Comparison of ENCODE assay signal across 28 mouse cellular contexts in genomic region chr9:40626566-40626965, GRCm38 (mm10). TPM values are rescaled to one million over a fixed set of nuclear protein-coding genes. Genes with fewer than 3 reads are reported as not detected.
A peak's percentile ranks its signal among the peaks of the same experiment; 100 is the strongest.
DNase-seq lines count a peak whose midpoint lies in the region; ATAC-seq and TF ChIP-seq lines count a peak whose summit lies in the region.
"Had no signal": no experiment of that assay in that cellular context is flagged by ENCODE, and none has a peak within 500 bp of the region (broad histone marks: within the 10 kb centered on the region; RNA-seq: fewer than 3 reads in every experiment).

No protein-coding gene starts in this region.

- DNase-seq in layer of hippocampus, adult 2 months (ENCODE audit: low spot score in 2 of 2), result no peak
- DNase-seq in heart, postnatal 14 days, result no peak
- no peak for DNase-seq in heart, embryonic 10.5 days (ENCODE audit: low spot score)
- DNase-seq in heart, adult 2 months, result no peak
- DNase-seq: adrenal gland, adult 8-10 months; cerebellum, adult 9-11 months; gastrocnemius, postnatal 14 days; heart, adult 18-20 months; kidney, adult 2 months; kidney, postnatal 10 days; left cerebral cortex, postnatal 4 days; liver; right cerebral cortex, postnatal 25 days; thymus, adult 2 months had no signal

- no peak for TF ChIP-seq EP300 in heart, adult 2 months (IDR thresholded peaks at IDR 0.05; ENCODE audit: insufficient read depth, low read depth, low read length)

- no peak for TF ChIP-seq POLR2A in heart, adult 2 months (IDR thresholded peaks at IDR 0.05; ENCODE audit: insufficient read depth, low read depth, low read length)

- no peak for TF ChIP-seq CTCF in layer of hippocampus, adult 2 months (conservative IDR thresholded peaks at IDR 0.05)
- no peak for TF ChIP-seq CTCF in heart, adult 2 months (IDR thresholded peaks at IDR 0.05)

- no peaks in the 10 kb centered on the region for H3K79me2 ChIP-seq in heart, adult 2 months (replicated peaks; ENCODE audit: control insufficient read depth, insufficient read depth, low read length)

- H3K4me3 ChIP-seq in forebrain, embryonic 13.5 days, result no peak overlapping the region
- no peak overlapping the region for H3K4me3 ChIP-seq in forebrain, embryonic 16.5 days (replicated peaks; ENCODE audit: low read length)
- H3K4me3 ChIP-seq in hindbrain, embryonic 16.5 days (ENCODE audit: low read length), result no peak overlapping the region
- no peak overlapping the region for H3K4me3 ChIP-seq in midbrain, embryonic 16.5 days (ENCODE audit: low read depth, low read length)
- H3K4me3 ChIP-seq in layer of hippocampus, adult 2 months, result no peak overlapping the region
- H3K4me3 ChIP-seq in heart, embryonic 10.5 days, result no peak overlapping the region
- no peak overlapping the region for H3K4me3 ChIP-seq in heart, adult 2 months
- H3K4me3 ChIP-seq: megakaryocyte, embryonic 14.5 days had no signal

- no peak overlapping the region for H3K4me2 ChIP-seq in forebrain, embryonic 13.5 days
- no peak overlapping the region for H3K4me2 ChIP-seq in forebrain, embryonic 16.5 days (ENCODE audit: low read length)
- H3K4me2 ChIP-seq in hindbrain, embryonic 16.5 days (ENCODE audit: low read length), result no peak overlapping the region
- peak overlapping the region; percentile 7 for H3K4me2 ChIP-seq in midbrain, embryonic 16.5 days (ENCODE audit: low read length)

- no peaks in the 10 kb centered on the region; the same call in 1 of the 2 replicates for H3K27me3 ChIP-seq in forebrain, embryonic 13.5 days
- H3K27me3 ChIP-seq in forebrain, embryonic 16.5 days (replicated peaks; ENCODE audit: control insufficient read depth, insufficient read depth, low read length), result no peaks in the 10 kb centered on the region
- H3K27me3 ChIP-seq in hindbrain, embryonic 16.5 days (replicated peaks; ENCODE audit: control insufficient read depth, insufficient read depth, low read length), result no peaks in the 10 kb centered on the region
- H3K27me3 ChIP-seq in midbrain, embryonic 16.5 days (ENCODE audit: control insufficient read depth, insufficient read depth, low read depth, low read length), result no peaks in the 10 kb centered on the region
- peaks cover 21% of the 10 kb centered on the region; the same call in 1 of the 2 replicates for H3K27me3 ChIP-seq in heart, embryonic 10.5 days (ENCODE audit: insufficient read depth, poor library complexity, severe bottlenecking)
- H3K27me3 ChIP-seq in heart, adult 2 months (ENCODE audit: control insufficient read depth, insufficient read depth, low read length), result no peaks in the 10 kb centered on the region

- H3K36me3 ChIP-seq in forebrain, embryonic 13.5 days (ENCODE audit: poor library complexity, severe bottlenecking), result no peaks in the 10 kb centered on the region
- H3K36me3 ChIP-seq in forebrain, embryonic 16.5 days (ENCODE audit: control insufficient read depth, insufficient read depth), result no peaks in the 10 kb centered on the region
- H3K36me3 ChIP-seq in hindbrain, embryonic 16.5 days (ENCODE audit: control insufficient read depth, insufficient read depth, low read length), result no peaks in the 10 kb centered on the region
- no peaks in the 10 kb centered on the region for H3K36me3 ChIP-seq in midbrain, embryonic 16.5 days (ENCODE audit: control insufficient read depth, insufficient read depth, low read length)
- H3K36me3 ChIP-seq in heart, embryonic 10.5 days, result no peaks in the 10 kb centered on the region
- H3K36me3 ChIP-seq in heart, adult 2 months (ENCODE audit: control insufficient read depth, insufficient read depth, low read length), result no peaks in the 10 kb centered on the region

- H3K27ac ChIP-seq in forebrain, embryonic 13.5 days, result no peak overlapping the region
- H3K27ac ChIP-seq in forebrain, embryonic 16.5 days (ENCODE audit: low read length), result no peak overlapping the region
- H3K27ac ChIP-seq in hindbrain, embryonic 16.5 days (ENCODE audit: low read depth, low read length), result 0 out of 2 replicates have a peak overlapping the region, but pooled peaks have one; percentile 29
- peak overlapping the region; percentile 62 for H3K27ac ChIP-seq in midbrain, embryonic 16.5 days (ENCODE audit: low read length)
- H3K27ac ChIP-seq in layer of hippocampus, adult 2 months, result no peak overlapping the region
- H3K27ac ChIP-seq in heart, embryonic 10.5 days, result no peak overlapping the region
- H3K27ac ChIP-seq in heart, adult 2 months, result no peak overlapping the region

- ATAC-seq in forebrain, embryonic 13.5 days, result no peak
- no peak for ATAC-seq in forebrain, embryonic 16.5 days
- peak; percentile 27; the same call in 1 of the 2 replicates for ATAC-seq in hindbrain, embryonic 16.5 days
- ATAC-seq in midbrain, embryonic 16.5 days, result 0 out of 2 replicates have a peak, but pooled peaks have one; percentile 22
- ATAC-seq: inflammation-experienced regulatory T-cells, adult 6 months had no signal

- 30% methylated on average over 11 of the region's 11 CpGs for WGBS in forebrain, embryonic 13.5 days
- WGBS in forebrain, embryonic 16.5 days, result 33% methylated on average over 11 of the region's 11 CpGs
- 24% methylated on average over 11 of the region's 11 CpGs for WGBS in hindbrain, embryonic 16.5 days
- 8% methylated on average over 11 of the region's 11 CpGs for WGBS in midbrain, embryonic 16.5 days
- WGBS in heart, embryonic 10.5 days, result 53% methylated on average over 11 of the region's 11 CpGs
- WGBS in heart, adult 2 months, result 66% methylated on average over 11 of the region's 11 CpGs

- intact Hi-C loops in heart, postnatal 14 days (cut with DNase I), result no loop called here
- intact Hi-C loops in heart, adult 2 months (cut with DNase I), result no loop called here

- no peaks in the 10 kb centered on the region for H3K9me3 ChIP-seq in forebrain, embryonic 13.5 days (replicated peaks)
- H3K9me3 ChIP-seq in forebrain, embryonic 16.5 days (ENCODE audit: control insufficient read depth, low read length), result no peaks in the 10 kb centered on the region
- H3K9me3 ChIP-seq in hindbrain, embryonic 16.5 days (ENCODE audit: control insufficient read depth, low read length), result no peaks in the 10 kb centered on the region
- no peaks in the 10 kb centered on the region for H3K9me3 ChIP-seq in midbrain, embryonic 16.5 days (replicated peaks; ENCODE audit: control insufficient read depth, low read length, poor library complexity, severe bottlenecking)
- H3K9me3 ChIP-seq in heart, embryonic 10.5 days, result no peaks in the 10 kb centered on the region
- H3K9me3 ChIP-seq: megakaryocyte, embryonic 14.5 days had no signal

- peaks cover 17% of the 10 kb centered on the region for H3K4me1 ChIP-seq in forebrain, embryonic 13.5 days
- H3K4me1 ChIP-seq in forebrain, embryonic 16.5 days (replicated peaks; ENCODE audit: control insufficient read depth, insufficient read depth, low read length), result 0 out of 2 replicates have a peak, but pooled peaks cover 4% of the 10 kb centered on the region
- H3K4me1 ChIP-seq in hindbrain, embryonic 16.5 days (ENCODE audit: control insufficient read depth, insufficient read depth, low read depth, low read length), result peaks cover 4% of the 10 kb centered on the region
- H3K4me1 ChIP-seq in midbrain, embryonic 16.5 days (ENCODE audit: control insufficient read depth, insufficient read depth, low read length), result peaks cover 14% of the 10 kb centered on the region
- H3K4me1 ChIP-seq in heart, embryonic 10.5 days, result peaks cover 6% of the 10 kb centered on the region
- no peaks in the 10 kb centered on the region for H3K4me1 ChIP-seq in heart, adult 2 months (ENCODE audit: control insufficient read depth, insufficient read depth, low read length)

- peak overlapping the region; percentile 30; the same call in 1 of the 2 replicates for H3K9ac ChIP-seq in forebrain, embryonic 13.5 days
- 0 out of 2 replicates have a peak overlapping the region, but pooled peaks have one; percentile 4 for H3K9ac ChIP-seq in forebrain, embryonic 16.5 days (replicated peaks; ENCODE audit: low read depth, low read length)
- 0 out of 2 replicates have a peak overlapping the region, but pooled peaks have one; percentile 10 for H3K9ac ChIP-seq in hindbrain, embryonic 16.5 days (ENCODE audit: low read depth, low read length)
- H3K9ac ChIP-seq in midbrain, embryonic 16.5 days (ENCODE audit: low read depth, low read length), result 0 out of 2 replicates have a peak overlapping the region, but pooled peaks have one; percentile 1
- H3K9ac ChIP-seq in heart, adult 2 months (ENCODE audit: low read depth, low read length), result no peak overlapping the region

RNA-seq across cellular contexts. Expression of gene Gm21915, which starts 43.8 kb away (rescaled TPM):
- not detected in 2 replicates for polyA plus RNA-seq in forebrain, embryonic 13.5 days (2015; fragmentation: Nextera tagmentation; extraction: Ambion mirVana)
- polyA plus RNA-seq in forebrain, embryonic 16.5 days (2015; fragmentation: Nextera tagmentation; extraction: Ambion mirVana), result not detected in 2 replicates
- polyA plus RNA-seq in hindbrain, embryonic 16.5 days (2015; fragmentation: Nextera tagmentation; extraction: Ambion mirVana), result not detected in 2 replicates
- not detected in 2 replicates for polyA plus RNA-seq in midbrain, embryonic 16.5 days (2015; fragmentation: Nextera tagmentation; extraction: Ambion mirVana)
- total RNA-seq in layer of hippocampus, adult 2 months (2021), result not detected
- not detected for total RNA-seq in heart, postnatal 14 days (2021)
- not detected in 2 replicates for polyA plus RNA-seq in heart, embryonic 10.5 days (2016; fragmentation: Nextera tagmentation; extraction: Ambion mirVana)
- total RNA-seq in heart, adult 2 months (2021), result not detected
- not detected in 2 replicates for polyA plus RNA-seq in heart, adult 2 months (2012; rRNA removed)
- total RNA-seq: adrenal gland, adult 8-10 months; gastrocnemius, postnatal 14 days; heart, adult 18-20 months; layer of hippocampus, adult 8-10 months; left cerebral cortex, adult 18-20 months; left cerebral cortex, postnatal 4 days had no signal
- polyA plus RNA-seq: cortical plate, adult 2 months; embryonic facial prominence, embryonic 11.5 days; heart, postnatal 0 days; inflammation-experienced regulatory T-cells, adult 6 months; kidney, adult 2 months; liver, embryonic 16.5 days; spleen, adult 2 months; stomach, embryonic 16.5 days; thymus, adult 2 months had no signal

RNA-seq across cellular contexts. Expression of gene Clmp, which starts 59.2 kb away (rescaled TPM):
- polyA plus RNA-seq in forebrain, embryonic 13.5 days (2015; fragmentation: Nextera tagmentation; extraction: Ambion mirVana), result 26.3 and 32.4 TPM in 2 replicates
- polyA plus RNA-seq in forebrain, embryonic 16.5 days (2015; fragmentation: Nextera tagmentation; extraction: Ambion mirVana), result 64.7 and 65.5 TPM in 2 replicates
- 49.1 and 54.2 TPM in 2 replicates for polyA plus RNA-seq in hindbrain, embryonic 16.5 days (2015; fragmentation: Nextera tagmentation; extraction: Ambion mirVana)
- 50.3 and 50.9 TPM in 2 replicates for polyA plus RNA-seq in midbrain, embryonic 16.5 days (2015; fragmentation: Nextera tagmentation; extraction: Ambion mirVana)
- total RNA-seq in layer of hippocampus, adult 2 months (2021), result 10 to 100 TPM; 25.3 to 33.3 TPM
- total RNA-seq in heart, postnatal 14 days (2021), result 1 to 10 TPM; 4.2 to 6.0 TPM
- 6.2 and 18.4 TPM in 2 replicates for polyA plus RNA-seq in heart, embryonic 10.5 days (2016; fragmentation: Nextera tagmentation; extraction: Ambion mirVana)
- total RNA-seq in heart, adult 2 months (2021), result 1 to 10 TPM; 4.4 to 5.5 TPM
- 2.8 and 3.1 TPM in 2 replicates for polyA plus RNA-seq in heart, adult 2 months (2012; rRNA removed)
- polyA plus RNA-seq: inflammation-experienced regulatory T-cells, adult 6 months had no signal

Comparison
In these comparisons a context has a peak if more than half of its experiments do, and no peak if none do; other contexts are left out.
1. ATAC-seq: peak in hindbrain, embryonic 16.5 days (single experiment) and midbrain, embryonic 16.5 days (single experiment); none in forebrain, embryonic 13.5 days (single experiment) and forebrain, embryonic 16.5 days (single experiment).
2. H3K27ac ChIP-seq: peak in hindbrain, embryonic 16.5 days (single experiment) and midbrain, embryonic 16.5 days (single experiment); none in forebrain, embryonic 13.5 days (single experiment), forebrain, embryonic 16.5 days (single experiment), layer of hippocampus, adult 2 months (single experiment), heart, embryonic 10.5 days (single experiment) and heart, adult 2 months (single experiment).